Mouse (Mus musculus): ENCODE results near the gene Slc25a44. TPM values are rescaled to one million over a fixed set of nuclear protein-coding genes. Genes with fewer than 3 reads are reported as not detected.
A peak's percentile ranks its signal among the peaks of the same experiment; 100 is the strongest.
"Not testable (repeated sequence)": the region's sequence is repeated elsewhere in the genome, so short reads cannot be mapped to it uniquely, and the experiment has no call there.

Slc25a44 gene
- polyA plus RNA-seq, 1 experiment from 2014 or later: 28.0 TPM

DNA sequence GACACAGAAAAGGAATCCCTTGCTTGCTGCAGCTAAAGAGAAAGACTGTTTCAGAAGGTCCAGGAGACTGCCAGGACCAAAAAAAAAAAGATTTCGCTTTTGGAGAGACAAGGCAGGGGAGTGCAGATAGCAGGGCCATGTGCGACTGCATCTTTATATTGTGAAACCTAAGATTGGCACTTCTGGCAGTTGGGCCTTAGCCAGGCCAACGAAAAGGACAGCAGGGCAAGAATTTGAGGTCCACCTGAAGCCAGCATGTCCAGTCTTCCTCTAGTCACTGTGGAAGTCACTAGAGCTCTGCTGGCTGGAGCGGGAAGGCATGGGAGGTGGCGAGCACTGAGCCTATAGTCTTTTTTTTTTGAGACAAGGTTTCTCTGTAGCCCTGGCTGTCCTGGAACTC, 16.0 kb downstream of the Slc25a44 start:
- H3K9me3 ChIP-seq: no peaks in the 10 kb centered on the region
- H3K9ac ChIP-seq: peak overlapping the region; percentile 84; the same call in 1 of the 2 replicates
- H3K27me3 ChIP-seq (replicated peaks): no peaks in the 10 kb centered on the region
- peak overlapping the region; percentile 72 for H3K4me2 ChIP-seq (replicated peaks)
- no peak for ATAC-seq (ENCODE audit: low FRiP score, low read depth)
- H3K4me3 ChIP-seq: peak overlapping the region; percentile 70; the same call in 1 of the 2 replicates
- peaks cover 23% of the 10 kb centered on the region for H3K36me3 ChIP-seq
- 64% methylated on average over 5 of the region's 5 CpGs for WGBS
- no peak overlapping the region for H3K27ac ChIP-seq
- H3K4me1 ChIP-seq: peaks cover 20% of the 10 kb centered on the region

DNA sequence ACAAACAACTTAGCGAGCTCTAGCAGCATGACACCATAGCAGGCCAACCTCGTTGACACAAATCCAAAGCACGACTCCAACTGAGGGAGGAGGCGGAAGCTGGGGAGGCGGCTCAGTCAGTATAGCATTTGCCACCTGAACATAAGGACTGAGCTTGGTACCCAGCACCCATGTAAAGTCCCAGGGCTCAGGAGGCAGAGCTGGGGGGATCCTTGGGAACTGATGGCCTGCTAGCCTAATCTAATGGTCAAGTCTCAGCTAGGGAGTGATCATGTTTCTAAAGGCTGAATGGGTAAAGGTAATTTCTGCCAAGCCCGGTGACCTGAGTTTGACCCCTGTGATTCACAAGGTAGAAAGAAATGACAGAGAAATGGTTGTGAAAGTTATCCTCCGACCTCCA, 17.4 kb downstream of the Slc25a44 start:
- no peak for ATAC-seq (ENCODE audit: low FRiP score, low read depth)
- Histone ChIP-seq H3K4me1 (peaks cover 20% of the 10 kb centered on the region), H3K36me3 (peaks cover 10% of the 10 kb centered on the region), H3K27me3 (replicated peaks) (no peaks in the 10 kb centered on the region), H3K4me2 (replicated peaks) (no peak overlapping the region), H3K4me3 (no peak overlapping the region), H3K9ac (no peak overlapping the region), H3K9me3 (no peaks in the 10 kb centered on the region), H3K27ac (no peak overlapping the region)
- WGBS: 58% methylated on average over 7 of the region's 7 CpGs

DNA sequence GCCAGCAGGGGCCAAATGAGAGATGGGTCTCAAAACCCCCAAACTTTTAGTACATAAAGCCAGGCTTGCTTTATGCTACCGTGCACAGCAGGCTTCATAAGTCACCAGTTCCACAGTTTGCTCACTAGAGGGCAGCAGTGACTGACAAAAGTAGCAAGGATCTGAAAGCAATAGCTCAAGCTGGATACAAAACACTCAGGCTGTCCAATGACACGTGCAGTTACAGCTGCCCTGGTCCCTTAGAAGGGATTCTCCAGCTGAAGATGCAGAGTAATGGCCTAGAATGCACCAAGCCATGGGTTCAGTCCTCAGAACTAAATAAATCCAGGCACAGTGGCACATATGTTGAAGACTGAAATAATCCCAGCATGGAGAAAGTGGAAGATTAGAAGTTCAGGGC, 17.8 kb downstream of the Slc25a44 start:
- Histone ChIP-seq H3K27me3 (replicated peaks) (no peaks in the 10 kb centered on the region), H3K9me3 (no peaks in the 10 kb centered on the region), H3K4me3 (no peak overlapping the region), H3K27ac (no peak overlapping the region), H3K9ac (no peak overlapping the region), H3K36me3 (peaks cover 6% of the 10 kb centered on the region), H3K4me2 (replicated peaks) (no peak overlapping the region), H3K4me1 (peaks cover 20% of the 10 kb centered on the region)
- ATAC-seq (ENCODE audit: low FRiP score, low read depth): no peak
- 1% methylated on average over 2 of the region's 2 CpGs for WGBS

DNA sequence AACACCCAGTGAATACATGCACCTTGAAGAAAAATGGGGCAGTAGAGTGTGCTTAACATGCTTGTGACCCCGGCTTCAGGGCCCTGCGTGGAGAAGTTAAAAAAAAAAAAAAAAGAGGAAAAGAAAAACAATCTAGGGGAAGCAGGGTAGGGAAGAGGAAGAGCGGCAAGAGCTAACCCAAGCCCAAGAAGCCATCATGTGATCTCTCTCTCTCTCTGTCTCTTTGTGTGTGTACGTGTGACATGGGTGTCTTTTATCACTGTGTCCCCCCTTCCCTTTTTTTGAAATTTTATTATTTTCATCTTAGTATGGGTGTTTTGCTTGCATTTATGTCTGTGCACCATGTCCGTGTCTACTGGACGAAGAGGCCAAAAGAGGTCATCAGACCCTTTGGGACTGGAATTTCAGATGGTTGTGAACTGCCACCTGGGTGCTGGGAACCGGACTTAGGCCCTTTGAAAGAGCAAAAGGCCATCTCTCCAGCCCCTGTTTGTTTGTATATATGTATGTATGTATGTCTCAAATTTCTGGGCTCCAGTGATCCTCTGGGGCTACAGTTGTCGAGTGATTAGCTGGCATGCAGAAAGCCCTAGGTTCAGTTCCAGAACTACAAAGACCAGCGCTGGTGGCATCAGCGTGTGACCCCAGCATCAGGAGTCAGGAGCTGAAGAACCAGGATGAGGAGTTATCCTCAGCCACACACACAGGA, 21.3 kb downstream of the Slc25a44 start:
- H3K4me1 ChIP-seq: peaks cover 9% of the 10 kb centered on the region
- ATAC-seq (ENCODE audit: low FRiP score, low read depth): no peak
- no peaks in the 10 kb centered on the region for H3K9me3 ChIP-seq
- H3K36me3 ChIP-seq: no peaks in the 10 kb centered on the region
- H3K4me3 ChIP-seq: no peak overlapping the region
- WGBS: 95% methylated on average over 10 of the region's 10 CpGs
- H3K27ac ChIP-seq: no peak overlapping the region
- H3K4me2 ChIP-seq (replicated peaks): no peak overlapping the region
- H3K27me3 ChIP-seq (replicated peaks): no peaks in the 10 kb centered on the region
- H3K9ac ChIP-seq: no peak overlapping the region

DNA sequence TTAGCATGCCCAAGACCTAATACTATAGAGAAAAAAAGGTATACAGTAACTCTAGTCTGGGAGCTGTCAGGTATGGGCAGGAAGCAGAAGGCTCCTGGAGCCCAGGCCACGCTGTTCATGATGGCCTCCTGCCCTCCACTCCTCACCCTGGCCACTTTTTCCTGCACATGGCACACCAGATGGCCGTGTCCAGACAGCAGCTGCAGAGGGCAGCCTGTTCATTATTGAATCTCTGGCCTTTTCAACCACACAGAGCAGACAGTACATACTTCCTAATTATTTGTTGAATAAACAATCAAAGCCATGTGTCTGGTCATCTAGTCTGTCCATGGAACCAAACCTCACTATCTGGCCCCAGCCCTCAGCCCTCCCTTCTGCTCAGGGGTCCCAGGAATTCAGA, 26.3 kb downstream of the Slc25a44 start:
- no peak overlapping the region for H3K9ac ChIP-seq
- H3K4me1 ChIP-seq: 0 out of 2 replicates have a peak, but pooled peaks cover 4% of the 10 kb centered on the region
- H3K27me3 ChIP-seq (replicated peaks): no peaks in the 10 kb centered on the region
- H3K4me3 ChIP-seq: no peak overlapping the region
- peaks cover 13% of the 10 kb centered on the region for H3K36me3 ChIP-seq
- WGBS: 85% methylated on average over 2 of the region's 2 CpGs
- H3K27ac ChIP-seq: no peak overlapping the region
- ATAC-seq (ENCODE audit: low FRiP score, low read depth): no peak
- H3K9me3 ChIP-seq: no peaks in the 10 kb centered on the region
- no peak overlapping the region for H3K4me2 ChIP-seq (replicated peaks)

DNA sequence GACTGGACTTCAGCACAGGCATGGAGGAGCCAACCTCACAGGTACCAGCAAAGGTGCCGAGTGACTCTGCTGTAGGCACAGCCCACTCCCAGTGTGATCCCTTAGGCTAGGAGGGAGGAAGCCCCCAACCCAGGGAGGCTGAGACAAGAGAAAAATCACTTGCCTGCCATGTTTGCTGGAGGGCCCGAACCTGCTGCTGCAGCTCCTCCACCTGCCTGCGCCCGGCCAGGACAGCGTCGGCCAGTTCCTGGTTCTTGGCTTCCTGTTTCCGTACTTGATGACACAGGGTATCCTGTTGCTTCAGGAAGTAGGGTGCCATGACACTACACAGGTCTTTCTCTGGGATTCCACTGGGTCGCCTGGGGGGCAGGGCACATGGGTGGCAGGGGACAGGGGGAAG, 29.2 kb downstream of the Slc25a44 start:
- no peak overlapping the region for H3K9ac ChIP-seq
- no peaks in the 10 kb centered on the region for H3K27me3 ChIP-seq (replicated peaks)
- no peak for ATAC-seq (ENCODE audit: low FRiP score, low read depth)
- WGBS: 94% methylated on average over 8 of the region's 8 CpGs
- no peak overlapping the region for H3K27ac ChIP-seq
- no peaks in the 10 kb centered on the region for H3K9me3 ChIP-seq
- H3K4me1 ChIP-seq: 0 out of 2 replicates have a peak, but pooled peaks cover 4% of the 10 kb centered on the region
- H3K4me2 ChIP-seq (replicated peaks): no peak overlapping the region
- H3K4me3 ChIP-seq: no peak overlapping the region
- H3K36me3 ChIP-seq: peaks cover 15% of the 10 kb centered on the region

DNA sequence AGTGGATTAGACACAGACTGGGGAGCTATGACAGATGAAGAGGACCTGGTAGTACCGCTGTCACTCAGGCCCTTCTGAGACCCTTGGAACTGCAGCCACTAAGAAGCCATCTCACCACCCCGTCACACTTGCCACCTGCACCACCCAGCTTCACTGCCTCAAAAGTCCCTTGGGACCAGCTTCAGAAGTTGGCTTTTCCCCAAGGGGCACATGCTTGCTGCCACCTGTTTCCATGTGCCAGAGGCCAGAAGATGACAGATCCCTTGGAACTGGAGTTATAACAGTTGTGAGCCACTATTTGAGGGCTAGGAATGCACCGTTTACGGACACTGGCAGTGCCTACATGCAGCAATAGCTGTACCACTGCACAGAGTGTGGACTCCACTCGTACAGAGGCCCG, 29.7 kb downstream of the Slc25a44 start:
- WGBS: 92% methylated on average over 6 of the region's 6 CpGs
- Histone ChIP-seq H3K36me3 (peaks cover 15% of the 10 kb centered on the region), H3K9me3 (no peaks in the 10 kb centered on the region), H3K4me1 (0 out of 2 replicates have a peak, but pooled peaks cover 4% of the 10 kb centered on the region), H3K27ac (no peak overlapping the region), H3K4me2 (replicated peaks) (no peak overlapping the region), H3K27me3 (replicated peaks) (no peaks in the 10 kb centered on the region), H3K9ac (no peak overlapping the region), H3K4me3 (no peak overlapping the region)
- no peak for ATAC-seq (ENCODE audit: low FRiP score, low read depth)

DNA sequence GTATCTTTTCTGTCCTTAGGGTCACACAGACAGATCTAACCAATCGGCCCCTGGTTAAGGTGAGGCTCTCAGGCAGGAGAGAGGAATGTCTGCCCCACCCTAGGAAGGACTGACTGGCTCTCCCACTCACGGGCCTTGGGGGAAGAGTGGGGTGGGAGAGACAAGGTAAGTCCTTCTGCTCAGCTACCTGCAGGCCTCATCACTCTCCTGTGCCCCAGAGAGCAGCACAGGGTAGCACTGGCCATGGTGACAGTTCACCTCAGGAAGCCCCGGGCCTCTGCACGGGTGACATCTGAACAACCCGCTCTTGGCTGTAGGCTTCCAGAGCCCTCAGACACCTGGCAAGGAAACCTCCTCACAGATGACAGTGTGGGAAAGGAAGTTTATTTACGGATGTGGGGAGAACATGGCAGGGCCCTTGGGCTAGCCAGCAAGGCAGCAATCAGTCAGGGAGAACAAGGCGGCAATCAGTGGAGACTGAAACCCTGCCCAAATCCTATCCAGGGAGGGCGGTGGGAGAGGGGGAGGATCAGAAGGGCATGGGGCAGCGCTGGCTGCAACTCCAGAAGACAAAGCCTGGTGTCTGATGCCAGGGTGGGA, 31.1 kb downstream of the Slc25a44 start:
- H3K36me3 ChIP-seq: peaks cover 15% of the 10 kb centered on the region
- no peaks in the 10 kb centered on the region for H3K27me3 ChIP-seq (replicated peaks)
- H3K27ac ChIP-seq: no peak overlapping the region
- ATAC-seq (ENCODE audit: low FRiP score, low read depth): no peak
- H3K4me3 ChIP-seq: no peak overlapping the region
- no peaks in the 10 kb centered on the region for H3K9me3 ChIP-seq
- WGBS: 88% methylated on average over 9 of the region's 9 CpGs
- 0 out of 2 replicates have a peak, but pooled peaks cover 3% of the 10 kb centered on the region for H3K4me1 ChIP-seq
- no peak overlapping the region for H3K4me2 ChIP-seq (replicated peaks)
- no peak overlapping the region for H3K9ac ChIP-seq

DNA sequence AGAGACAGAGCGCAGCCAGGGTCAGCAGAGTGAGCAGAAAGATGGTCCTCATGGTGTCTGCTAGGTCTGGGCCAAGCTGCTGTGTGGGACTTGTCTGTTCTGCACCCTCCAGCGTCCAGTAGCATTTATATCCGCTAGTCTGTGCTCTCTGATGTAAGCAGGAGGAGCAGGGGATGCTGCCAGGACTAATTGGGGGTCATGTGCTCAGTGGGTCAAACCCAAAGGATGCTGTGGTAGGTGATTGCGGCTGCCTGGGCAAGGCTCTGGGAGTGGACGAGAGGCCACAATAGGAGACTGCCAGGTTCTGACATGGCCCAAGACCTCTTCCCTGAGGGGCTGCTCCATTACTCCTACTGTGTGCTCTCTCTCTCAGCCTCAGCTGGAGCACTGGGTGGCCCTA, 40.6 kb downstream of the Slc25a44 start, which contains the start of gene Bglap:
Bglap (minus strand) TSS at position 101 of the 400 bp plus-strand sequence.
- H3K4me2 ChIP-seq (replicated peaks): no peak within 1 kb of the TSS
- no peaks in the 10 kb centered on the region for H3K9me3 ChIP-seq
- no peaks in the 10 kb centered on the region for H3K36me3 ChIP-seq
- H3K27me3 ChIP-seq (replicated peaks): no peaks in the 10 kb centered on the region
- H3K9ac ChIP-seq: no peak within 1 kb of the TSS
- no peak within 1 kb of the TSS for H3K27ac ChIP-seq
- peaks cover 6% of the 10 kb centered on the region; the same call in 1 of the 2 replicates for H3K4me1 ChIP-seq
- 77% methylated on average over 5 of the region's 5 CpGs for WGBS
- H3K4me3 ChIP-seq: no peak within 1 kb of the TSS
- no peak for ATAC-seq (ENCODE audit: low FRiP score, low read depth)

DNA sequence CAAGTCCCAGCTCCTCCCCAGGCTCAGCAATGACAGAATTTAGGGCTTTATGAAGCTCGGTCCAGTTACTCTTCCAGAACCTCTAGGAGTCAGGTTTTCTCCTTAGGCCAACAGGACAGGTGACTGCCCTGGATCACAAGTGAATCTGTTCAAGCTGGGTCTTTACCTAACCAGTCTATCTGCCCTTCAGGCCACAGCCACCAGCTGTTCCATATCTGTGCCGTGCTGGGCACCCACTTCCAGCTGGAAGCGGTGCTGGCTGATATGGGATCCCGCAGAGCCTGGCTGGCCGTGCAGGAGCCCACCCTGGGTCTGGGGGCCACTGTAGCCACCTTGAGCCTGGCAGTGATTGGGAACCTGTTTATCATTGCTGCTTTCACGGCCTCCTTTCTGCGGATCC, 42.6 kb downstream of the Slc25a44 start:
- H3K4me3 ChIP-seq; H3K9ac ChIP-seq; H3K36me3 ChIP-seq; H3K27me3 ChIP-seq (replicated peaks); H3K27ac ChIP-seq; H3K4me2 ChIP-seq (replicated peaks); H3K9me3 ChIP-seq; H3K4me1 ChIP-seq: not testable (repeated sequence)
- 46% methylated on average over 3 of the region's 7 CpGs for WGBS
- ATAC-seq (ENCODE audit: low FRiP score, low read depth): peak; percentile 54

DNA sequence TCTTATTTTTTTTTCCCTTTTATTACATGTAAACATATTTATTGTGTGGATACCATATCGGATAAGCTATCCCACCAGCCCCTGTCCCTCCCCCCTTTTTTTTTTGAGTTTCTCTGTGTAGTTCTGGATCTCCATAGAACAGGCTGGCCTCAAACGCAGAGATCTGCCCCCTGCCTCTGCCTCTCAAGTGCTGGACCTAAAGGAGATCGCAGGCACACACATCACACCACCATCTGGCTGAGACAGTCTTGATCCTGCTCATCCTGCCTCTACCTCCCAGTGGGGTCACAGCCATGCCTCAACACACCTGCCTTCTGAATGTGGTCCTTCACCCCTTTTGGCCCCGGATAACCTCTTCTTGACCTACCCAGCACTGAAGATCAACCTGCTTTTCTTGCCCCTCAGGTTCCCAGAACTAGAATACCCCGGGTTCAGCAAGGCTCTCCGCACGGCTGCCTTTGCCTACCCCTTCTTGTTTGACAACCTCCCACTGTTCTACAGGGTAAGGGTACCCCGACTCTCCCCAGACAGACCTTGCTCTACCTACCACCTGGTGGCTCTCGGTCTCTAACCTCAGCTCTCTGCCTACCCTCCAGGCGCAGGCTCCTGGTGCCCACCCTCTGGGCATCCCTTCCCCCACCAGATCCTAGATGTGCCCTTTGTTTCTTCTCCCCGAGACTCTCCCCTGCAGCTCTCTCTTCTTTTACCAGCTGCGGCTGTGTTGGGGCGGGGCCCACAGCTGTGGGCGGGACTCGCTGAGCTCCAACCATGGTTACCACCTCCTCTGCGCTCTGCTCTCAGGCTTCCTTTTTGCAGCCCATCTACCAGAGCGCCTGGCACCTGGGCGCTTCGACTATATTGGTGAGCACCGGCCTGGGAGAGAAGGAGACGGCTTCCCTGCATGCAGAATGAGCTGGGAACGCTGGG, 43.3 kb downstream of the Slc25a44 start:
- WGBS: 6% methylated on average over 21 of the region's 22 CpGs
- not testable (repeated sequence) for H3K4me1 ChIP-seq; H3K9me3 ChIP-seq; H3K27me3 ChIP-seq (replicated peaks); H3K36me3 ChIP-seq
- peak overlapping the region; percentile 44; the same call in 1 of the 2 replicates for H3K9ac ChIP-seq
- H3K27ac ChIP-seq: peak overlapping the region; percentile 37; the same call in 1 of the 2 replicates
- H3K4me3 ChIP-seq: peak overlapping the region; percentile 15; the same call in 1 of the 2 replicates
- ATAC-seq (ENCODE audit: low FRiP score, low read depth): peak; percentile 91
- H3K4me2 ChIP-seq (replicated peaks): peak overlapping the region; percentile 53

DNA sequence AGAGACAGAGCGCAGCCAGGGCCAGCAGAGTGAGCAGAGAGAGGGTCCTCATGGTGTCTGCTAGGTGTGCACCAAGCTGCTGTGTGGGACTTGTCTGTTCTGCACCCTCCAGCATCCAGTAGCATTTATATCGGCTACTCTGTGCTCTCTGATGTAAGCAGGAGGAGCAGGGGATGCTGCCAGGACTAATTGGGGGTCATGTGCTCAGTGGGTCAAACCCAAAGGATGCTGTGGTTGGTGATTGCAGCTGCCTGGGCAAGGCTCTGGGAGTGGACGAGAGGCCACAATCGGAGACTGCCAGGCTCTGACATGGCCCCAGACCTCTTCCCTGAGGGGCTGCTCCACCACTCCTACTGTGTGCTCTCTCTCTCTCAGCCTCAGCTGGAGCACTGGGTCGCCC, 46.3 kb downstream of the Slc25a44 start, which contains the start of gene Bglap2:
Bglap2 (minus strand) TSS at position 101 of the 400 bp plus-strand sequence.
- H3K27ac ChIP-seq; H3K4me2 ChIP-seq (replicated peaks); H3K36me3 ChIP-seq; H3K27me3 ChIP-seq (replicated peaks); ATAC-seq (ENCODE audit: low FRiP score, low read depth); H3K4me3 ChIP-seq; H3K9me3 ChIP-seq; H3K9ac ChIP-seq: not testable (repeated sequence)
- WGBS: 79% methylated on average over 5 of the region's 5 CpGs
- H3K4me1 ChIP-seq: peaks cover 13% of the 10 kb centered on the region; the same call in 1 of the 2 replicates

Data from neural tube, embryonic 12.5 days (tissue).